Mouse (Mus musculus) neural tube, embryonic 13.5 days (tissue): ENCODE data around the gene Clic1. TPM values are rescaled to one million over a fixed set of nuclear protein-coding genes. Genes with fewer than 3 reads are reported as not detected.

Source experiments
- ATAC-seq: fragments of 200-750 bp; cut with Nextera tagmentation; 2 replicates; pipeline ENCODE4 v1.8.0; 2017; ENCODE audit warnings: low read depth, mild to moderate bottlenecking, moderate TSS enrichment, moderate library complexity
- H3K27ac ChIP-seq: fragments of 300-500 bp; sonication (generic); replicated peaks from 2 replicates; pipeline ENCODE4 v1.5.1; 2015; ENCODE audit warnings: moderate library complexity, mild to moderate bottlenecking, inconsistent platforms
- H3K27me3 ChIP-seq: fragments of 300-500 bp; sonication (generic); 2 replicates; pipeline ENCODE4 v1.6.1; 2015; ENCODE audit warnings: mild to moderate bottlenecking, inconsistent platforms
- H3K36me3 ChIP-seq: fragments of 300-500 bp; sonication (generic); 2 replicates; pipeline ENCODE4 v1.6.1; 2015; ENCODE audit warnings: mild to moderate bottlenecking, inconsistent platforms
- H3K4me1 ChIP-seq: fragments of 300-500 bp; sonication (generic); replicated peaks from 2 replicates; pipeline ENCODE4 v1.6.1; 2015; ENCODE audit warnings: inconsistent platforms
- H3K4me2 ChIP-seq: fragments of 300-500 bp; sonication (generic); 2 replicates; pipeline ENCODE4 v1.6.1; 2015; ENCODE audit warnings: inconsistent platforms, mild to moderate bottlenecking, moderate library complexity
- H3K4me3 ChIP-seq: fragments of 300-500 bp; sonication (generic); 2 replicates; pipeline ENCODE4 v1.5.1; 2015; ENCODE audit warnings: mild to moderate bottlenecking, inconsistent platforms
- H3K9ac ChIP-seq: fragments of 300-500 bp; sonication (generic); 2 replicates; pipeline ENCODE4 v1.6.1; 2015; ENCODE audit warnings: moderate library complexity, mild to moderate bottlenecking, inconsistent platforms
- H3K9me3 ChIP-seq: fragments of 300-500 bp; sonication (generic); 2 replicates; pipeline ENCODE4 v1.6.1; 2016; ENCODE audit warnings: inconsistent platforms
- WGBS: fragments of 180-500 bp; shearing (Covaris S2); methylation state at CpG from one replicate; pipeline ENCODE4 v1.1.7; 2015; 5-methylcytosine and 5-hydroxymethylcytosine counted together
- polyA plus RNA-seq: library from polyadenylated mRNA; unstranded; fragments of >200 nt; fragmentation: Nextera tagmentation; extraction: Ambion mirVana; gene quantifications from 2 replicates; pipeline ENCODE4 v1.2.1, GENCODE M21; 2015

Clic1 gene
- polyA plus RNA-seq, 1 experiment from 2014 or later: 145 TPM

DNA sequence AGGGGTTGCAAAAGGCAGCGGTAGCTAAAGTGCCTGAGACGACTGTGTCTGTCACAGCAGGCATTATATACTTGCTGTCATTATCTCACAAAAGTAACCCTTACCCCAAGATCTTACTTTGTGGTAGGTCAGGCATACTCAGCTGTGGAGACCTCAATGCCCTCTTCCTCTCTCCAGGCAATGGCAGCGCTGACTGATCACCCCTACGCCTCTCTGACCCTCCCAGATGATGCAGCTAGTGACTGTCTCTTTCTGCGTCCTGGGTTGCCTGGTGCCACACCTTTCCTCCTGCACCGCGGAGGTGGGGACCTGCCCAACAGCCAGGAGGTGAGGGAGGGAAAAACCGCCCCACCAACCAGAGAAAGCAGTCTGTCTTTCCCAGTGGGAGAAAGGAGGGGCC lies 11.5 kb downstream of the Clic1 start:
- no peak for ATAC-seq
- H3K27me3 ChIP-seq: peaks cover 36% of the 10 kb centered on the region
- H3K36me3 ChIP-seq: peaks cover 27% of the 10 kb centered on the region
- H3K9me3 ChIP-seq: no peaks in the 10 kb centered on the region
- no peak overlapping the region for H3K27ac ChIP-seq
- peaks cover 43% of the 10 kb centered on the region for H3K4me1 ChIP-seq
- WGBS: 78% methylated on average over 8 of the region's 8 CpGs
- no peak overlapping the region for H3K4me3 ChIP-seq
- no peak overlapping the region for H3K9ac ChIP-seq
- H3K4me2 ChIP-seq: no peak overlapping the region

DNA sequence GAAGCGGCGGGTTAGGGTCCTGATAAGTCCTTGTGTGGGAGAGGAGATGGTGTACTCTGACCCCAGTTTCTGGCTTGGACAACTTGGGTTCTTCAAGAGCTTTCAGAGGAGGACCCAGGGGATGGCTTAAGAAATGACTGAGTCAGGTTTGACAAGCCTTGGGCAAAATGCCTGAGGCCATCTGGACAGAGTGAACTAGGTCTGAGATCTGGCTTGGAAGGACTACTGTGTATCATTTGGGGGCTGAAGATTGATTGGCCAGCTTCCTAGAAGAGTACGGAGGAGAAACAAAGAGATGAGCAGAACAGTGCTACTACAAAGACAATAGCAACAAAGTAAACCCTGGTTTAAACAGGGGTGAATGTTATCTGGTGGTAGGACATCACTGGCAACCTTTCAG lies 13.7 kb downstream of the Clic1 start:
- peaks cover 39% of the 10 kb centered on the region for H3K4me1 ChIP-seq
- H3K4me2 ChIP-seq: no peak overlapping the region
- ATAC-seq: no peak
- H3K9me3 ChIP-seq: no peaks in the 10 kb centered on the region
- H3K9ac ChIP-seq: no peak overlapping the region
- no peak overlapping the region for H3K27ac ChIP-seq
- WGBS: 87% methylated on average over 3 of the region's 3 CpGs
- no peak overlapping the region for H3K4me3 ChIP-seq
- peaks cover 26% of the 10 kb centered on the region for H3K36me3 ChIP-seq
- peaks cover 54% of the 10 kb centered on the region for H3K27me3 ChIP-seq

DNA sequence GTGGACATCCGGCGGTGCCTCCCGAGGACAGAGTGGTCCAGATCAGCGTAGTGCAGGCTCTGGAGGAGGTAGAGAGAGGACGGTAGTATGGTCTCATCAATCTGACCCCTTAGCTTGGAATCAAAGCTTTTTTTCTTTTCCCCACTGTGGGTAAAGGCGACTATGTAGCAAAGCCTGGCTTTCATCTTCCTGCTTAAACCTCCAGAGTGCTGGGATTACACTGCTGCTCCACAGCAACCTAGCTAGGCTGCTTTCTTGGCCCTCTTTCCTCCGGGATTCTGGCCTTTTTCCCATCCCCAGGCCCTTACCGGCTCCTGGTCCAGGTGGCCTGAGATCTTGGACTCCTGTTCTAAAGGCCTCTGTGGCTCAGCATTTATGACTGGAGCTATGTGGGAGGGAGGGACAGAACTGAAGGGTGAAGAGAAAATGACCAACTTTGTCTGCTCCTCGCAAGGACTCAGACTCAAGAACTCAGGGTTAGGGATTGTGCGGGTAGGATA lies 14.7 kb downstream of the Clic1 start:
- 0 out of 2 replicates have a peak overlapping the region, but pooled peaks have one; percentile 28 for H3K4me3 ChIP-seq

DNA sequence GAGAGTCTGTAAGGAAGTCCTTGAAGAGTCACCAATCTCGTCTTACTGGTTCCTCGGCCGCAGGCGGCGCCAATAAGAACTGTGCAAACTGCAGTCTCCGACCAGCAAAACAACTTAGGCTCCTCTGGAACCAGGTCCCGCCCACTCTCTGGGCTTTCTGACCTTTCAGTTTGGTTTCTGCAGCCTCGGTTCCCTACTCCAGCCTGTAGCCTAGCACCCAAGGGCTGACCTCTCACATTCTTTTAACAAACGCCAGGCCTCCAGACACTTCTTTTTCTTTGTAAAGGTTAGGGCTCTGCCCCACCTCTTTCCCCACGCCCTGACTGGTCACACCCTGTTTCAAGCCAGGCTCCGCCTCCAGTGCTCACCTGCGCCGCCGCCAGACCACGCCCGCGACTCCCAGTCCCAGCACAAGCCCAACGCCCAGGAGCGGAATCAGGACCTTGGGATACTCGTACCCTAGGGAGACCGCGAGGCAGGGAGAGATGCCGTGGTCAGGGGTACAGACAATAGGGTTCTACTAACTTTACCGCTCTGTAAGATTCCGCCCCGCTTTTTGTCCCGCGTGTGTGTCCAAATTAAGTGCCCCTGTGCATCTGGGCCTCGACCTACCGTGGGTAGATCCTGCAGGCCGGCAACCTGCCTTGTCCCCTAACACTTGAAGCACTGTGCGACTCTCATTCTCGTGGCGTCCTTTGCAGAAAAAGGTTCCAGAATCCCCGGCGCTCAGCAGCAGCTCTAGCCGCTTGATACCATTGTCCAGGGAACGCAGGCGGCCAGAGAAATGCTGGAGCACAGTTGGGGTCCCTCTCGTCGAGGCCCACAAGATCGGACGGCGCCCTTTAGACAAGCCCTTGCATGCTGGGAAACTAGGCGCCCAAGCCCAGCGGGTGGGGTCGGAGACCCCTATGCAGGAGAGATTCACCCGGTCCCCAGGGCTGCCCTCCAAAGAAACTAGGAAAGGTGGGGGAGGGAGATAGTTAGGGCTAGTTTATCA lies 15.5 kb downstream of the Clic1 start, which contains the start of gene Ly6g6c:
Gene Ly6g6c (plus strand): TSS at position 438 of the 997 bp plus-strand sequence.
- WGBS: under 1% methylated on average over 48 of the region's 48 CpGs
- Histone ChIP-seq H3K9ac (peak within 1 kb of the TSS; percentile 59), H3K4me2 (peak within 1 kb of the TSS; percentile 55), H3K4me3 (peak within 1 kb of the TSS; percentile 28), H3K9me3 (no peaks in the 10 kb centered on the region), H3K27ac (no peak within 1 kb of the TSS), H3K4me1 (peaks cover 28% of the 10 kb centered on the region), H3K27me3 (peaks cover 54% of the 10 kb centered on the region), H3K36me3 (peaks cover 26% of the 10 kb centered on the region)
- ATAC-seq: no peak

More for the DNA sequence above, 14.7 kb downstream of the Clic1 start:
- 23% methylated on average over 10 of the region's 10 CpGs for WGBS
- Histone ChIP-seq H3K27ac (no peak overlapping the region), H3K36me3 (peaks cover 26% of the 10 kb centered on the region), H3K4me1 (peaks cover 35% of the 10 kb centered on the region), H3K9me3 (no peaks in the 10 kb centered on the region), H3K4me2 (peak overlapping the region; percentile 55), H3K9ac (peak overlapping the region; percentile 59; the same call in 1 of the 2 replicates), H3K27me3 (peaks cover 54% of the 10 kb centered on the region)
- no peak for ATAC-seq

DNA sequence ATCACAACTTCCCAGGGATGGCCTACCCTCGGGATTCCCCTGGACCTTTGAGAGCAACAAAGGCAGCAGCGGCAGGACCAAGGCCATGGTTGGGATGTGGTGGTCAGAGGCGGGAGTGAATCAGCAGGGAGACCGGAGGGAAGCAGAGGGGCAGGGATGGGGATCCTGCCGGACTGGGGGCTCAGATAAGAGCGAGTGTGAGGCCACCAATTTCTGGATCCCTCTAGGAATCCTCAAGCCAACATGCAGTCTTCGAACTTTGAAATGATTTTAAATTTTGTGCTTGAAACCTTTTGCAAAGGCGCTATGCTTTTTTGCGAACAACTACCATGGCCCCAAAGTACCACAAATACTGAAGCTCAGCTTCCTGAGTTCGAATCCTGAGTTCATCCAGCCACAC lies 16.3 kb downstream of the Clic1 start, which contains the start of gene Mpig6b:
Gene Mpig6b (minus strand): TSS at position 101 of the 400 bp plus-strand sequence.
- H3K4me3 ChIP-seq: peak within 1 kb of the TSS; percentile 28

DNA sequence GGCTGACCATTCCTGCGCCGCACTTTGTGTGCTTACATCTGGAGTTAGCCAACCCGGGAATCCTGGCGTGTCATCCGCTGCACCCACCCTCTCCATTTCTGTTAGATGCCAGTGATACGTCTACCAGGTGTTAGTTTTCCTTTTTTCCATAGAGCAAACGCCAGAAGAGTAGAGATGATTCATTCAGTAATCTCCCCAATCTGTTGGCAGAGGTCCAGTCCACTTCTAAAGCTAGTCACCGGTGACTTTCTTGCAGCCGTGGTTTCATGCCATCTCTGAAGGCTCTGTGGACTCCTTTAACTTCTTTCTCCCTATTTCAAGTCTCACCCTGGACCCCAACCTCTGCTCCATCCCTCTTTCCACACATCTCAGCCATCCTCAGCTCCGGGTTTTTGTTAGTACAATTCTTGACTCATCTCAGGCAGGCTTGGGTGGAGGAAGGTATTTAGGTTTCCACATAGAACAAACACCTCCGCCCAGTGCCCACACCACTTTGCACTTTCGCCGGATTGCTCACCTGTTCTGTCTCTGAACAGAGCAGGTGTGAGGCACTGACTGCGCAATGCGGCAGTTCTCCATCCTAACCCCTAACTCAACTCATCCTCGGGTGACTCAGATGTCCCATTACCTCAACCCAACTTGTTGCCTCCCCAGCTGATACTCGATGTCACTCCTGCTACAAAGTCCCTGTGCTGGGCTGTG lies 18.6 kb downstream of the Clic1 start:
- Histone ChIP-seq H3K27me3 (peaks cover 47% of the 10 kb centered on the region), H3K9me3 (no peaks in the 10 kb centered on the region), H3K36me3 (peaks cover 3% of the 10 kb centered on the region; the same call in 1 of the 2 replicates), H3K9ac (no peak overlapping the region), H3K4me3 (no peak overlapping the region), H3K27ac (no peak overlapping the region), H3K4me2 (no peak overlapping the region), H3K4me1 (peaks cover 17% of the 10 kb centered on the region)
- 87% methylated on average over 17 of the region's 17 CpGs for WGBS
- ATAC-seq: no peak

More for the DNA sequence above, 16.3 kb downstream of the Clic1 start, which contains the start of gene Mpig6b:
- Histone ChIP-seq H3K27ac (no peak within 1 kb of the TSS), H3K36me3 (peaks cover 19% of the 10 kb centered on the region), H3K27me3 (peaks cover 54% of the 10 kb centered on the region), H3K4me1 (peaks cover 20% of the 10 kb centered on the region), H3K9me3 (no peaks in the 10 kb centered on the region), H3K9ac (peak within 1 kb of the TSS; percentile 59), H3K4me2 (peak within 1 kb of the TSS; percentile 55)
- ATAC-seq: no peak
- 46% methylated on average over 10 of the region's 10 CpGs for WGBS

DNA sequence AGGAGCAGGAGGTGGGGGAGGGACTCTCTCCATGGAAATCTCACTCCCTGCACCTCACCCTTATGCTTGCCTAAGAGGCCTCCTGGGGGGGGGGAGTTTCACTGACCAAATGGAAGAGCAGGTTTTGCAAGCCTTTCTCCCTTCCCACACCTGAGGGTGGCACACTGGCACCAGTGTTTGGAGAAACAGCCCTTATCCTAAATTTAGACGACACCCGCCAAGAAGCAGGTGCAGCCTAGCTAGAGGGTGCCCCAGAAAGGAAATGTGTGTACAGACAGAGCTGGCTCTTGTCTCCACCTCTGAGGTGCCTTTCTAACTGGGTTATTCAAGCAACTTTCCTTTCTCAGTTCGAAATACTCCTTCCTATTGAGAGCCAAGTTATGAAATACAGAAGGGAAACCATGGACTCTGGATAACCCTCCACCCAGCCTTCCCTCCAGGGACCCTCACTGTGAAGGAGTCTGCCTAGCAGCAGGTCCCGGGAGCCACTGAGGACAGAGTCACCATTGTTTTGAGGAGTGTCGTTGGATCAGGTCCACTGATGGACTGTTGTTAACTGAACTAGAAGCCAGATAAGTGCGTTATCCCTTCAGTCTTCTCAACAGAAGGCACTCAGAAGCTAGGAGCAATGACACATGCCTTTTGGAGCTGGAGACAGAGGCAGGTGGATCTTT lies 20.9 kb downstream of the Clic1 start:
- Histone ChIP-seq H3K4me2 (no peak overlapping the region), H3K4me3 (no peak overlapping the region), H3K9me3 (no peaks in the 10 kb centered on the region), H3K4me1 (0 out of 2 replicates have a peak, but pooled peaks cover 4% of the 10 kb centered on the region), H3K9ac (no peak overlapping the region), H3K36me3 (no peaks in the 10 kb centered on the region), H3K27me3 (peaks cover 24% of the 10 kb centered on the region), H3K27ac (no peak overlapping the region)
- WGBS: 67% methylated on average over 6 of the region's 6 CpGs
- no peak for ATAC-seq

DNA sequence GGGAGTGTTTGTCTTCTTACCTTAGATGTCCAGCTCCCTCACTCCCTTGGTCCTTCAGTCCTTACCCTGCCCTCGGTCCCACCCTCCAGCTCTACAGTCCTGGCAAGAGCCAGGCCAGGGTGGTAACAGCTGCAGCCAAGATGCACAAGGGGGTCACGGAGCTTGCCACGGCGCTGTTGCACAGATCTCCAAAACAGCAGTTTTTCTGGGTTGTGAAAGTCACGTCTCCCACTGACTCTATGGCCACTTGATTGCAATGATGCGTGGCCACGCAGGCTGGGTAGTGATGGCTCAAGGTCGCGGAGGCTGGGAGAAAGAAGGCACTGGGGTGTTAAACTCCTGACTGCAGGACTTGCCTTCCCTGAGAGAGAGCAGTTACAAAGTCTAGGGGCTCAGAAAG lies 21.7 kb downstream of the Clic1 start:
- H3K9me3 ChIP-seq: no peaks in the 10 kb centered on the region
- H3K27ac ChIP-seq: no peak overlapping the region
- peaks cover 17% of the 10 kb centered on the region for H3K27me3 ChIP-seq
- 78% methylated on average over 9 of the region's 9 CpGs for WGBS
- H3K4me3 ChIP-seq: no peak overlapping the region
- no peak overlapping the region for H3K4me2 ChIP-seq
- ATAC-seq: no peak
- no peak overlapping the region for H3K9ac ChIP-seq
- H3K36me3 ChIP-seq: no peaks in the 10 kb centered on the region
- H3K4me1 ChIP-seq: 0 out of 2 replicates have a peak, but pooled peaks cover 3% of the 10 kb centered on the region

DNA sequence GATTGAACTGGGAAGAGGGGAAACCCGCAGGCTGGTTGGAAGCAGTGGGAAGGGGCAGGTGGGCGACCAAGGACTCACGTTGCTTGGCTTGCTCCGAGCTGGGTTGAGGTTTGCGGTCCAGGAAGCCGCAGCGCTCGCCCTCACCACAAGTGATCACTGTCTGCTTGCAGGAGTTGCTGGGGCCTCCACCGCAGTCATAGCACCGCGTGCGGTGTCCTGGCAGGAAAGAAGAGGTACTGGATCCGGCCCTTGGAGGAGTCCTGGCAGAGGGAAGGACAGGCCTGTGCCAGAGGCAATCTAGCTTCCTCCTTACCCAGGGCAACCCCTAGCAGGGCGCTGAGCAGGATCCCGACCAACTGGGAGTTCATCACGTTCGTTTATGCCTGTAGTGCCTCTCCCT lies 24.3 kb downstream of the Clic1 start:
- Histone ChIP-seq H3K4me2 (no peak overlapping the region), H3K36me3 (no peaks in the 10 kb centered on the region), H3K27ac (no peak overlapping the region), H3K4me3 (no peak overlapping the region), H3K9me3 (no peaks in the 10 kb centered on the region), H3K4me1 (peaks cover 22% of the 10 kb centered on the region), H3K9ac (no peak overlapping the region), H3K27me3 (no peaks in the 10 kb centered on the region)
- no peak for ATAC-seq
- 42% methylated on average over 17 of the region's 17 CpGs for WGBS

DNA sequence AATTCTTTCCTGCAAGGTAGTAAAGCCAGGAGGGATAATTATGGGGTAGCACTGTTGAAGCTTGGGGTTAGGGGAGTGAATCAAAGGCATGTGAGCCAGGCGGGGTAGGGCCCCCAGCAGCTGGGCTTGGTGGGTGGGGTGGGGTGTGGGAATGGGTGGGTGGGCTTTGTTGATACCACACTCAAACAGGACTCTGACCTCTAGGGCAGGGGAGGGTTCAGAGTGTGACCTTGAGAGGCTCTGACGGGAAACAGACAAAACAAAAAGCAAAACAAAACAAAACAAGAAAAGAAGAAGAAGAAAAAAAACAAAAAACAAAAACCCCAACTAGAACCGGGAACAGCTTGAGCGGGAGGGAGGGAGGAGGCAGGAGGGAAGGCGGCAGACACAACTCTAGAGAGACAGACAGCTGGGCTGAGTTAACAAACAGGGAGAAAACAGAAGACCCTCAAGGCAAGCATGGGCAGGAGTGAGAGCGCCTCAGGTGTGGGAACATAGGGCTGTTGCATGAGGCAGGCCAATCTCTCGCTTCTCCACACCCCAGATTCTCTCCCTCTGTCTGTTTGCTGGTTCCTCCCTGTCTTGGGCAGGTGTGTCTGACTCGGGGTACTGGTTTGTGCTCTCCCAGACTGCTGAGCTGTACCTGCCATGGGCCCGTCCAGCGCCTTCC lies 26.9 kb downstream of the Clic1 start, which contains the start of gene Ly6g6e:
Gene Ly6g6e (plus strand): TSS at position 396 of the 670 bp plus-strand sequence.
- Histone ChIP-seq H3K27ac (no peak within 1 kb of the TSS), H3K4me2 (peak within 1 kb of the TSS; percentile 47), H3K4me3 (peak within 1 kb of the TSS; percentile 15), H3K9ac (peak within 1 kb of the TSS; percentile 59), H3K27me3 (no peaks in the 10 kb centered on the region), H3K9me3 (no peaks in the 10 kb centered on the region), H3K36me3 (no peaks in the 10 kb centered on the region), H3K4me1 (peaks cover 18% of the 10 kb centered on the region)
- WGBS: 26% methylated on average over 10 of the region's 10 CpGs
- ATAC-seq: no peak

DNA sequence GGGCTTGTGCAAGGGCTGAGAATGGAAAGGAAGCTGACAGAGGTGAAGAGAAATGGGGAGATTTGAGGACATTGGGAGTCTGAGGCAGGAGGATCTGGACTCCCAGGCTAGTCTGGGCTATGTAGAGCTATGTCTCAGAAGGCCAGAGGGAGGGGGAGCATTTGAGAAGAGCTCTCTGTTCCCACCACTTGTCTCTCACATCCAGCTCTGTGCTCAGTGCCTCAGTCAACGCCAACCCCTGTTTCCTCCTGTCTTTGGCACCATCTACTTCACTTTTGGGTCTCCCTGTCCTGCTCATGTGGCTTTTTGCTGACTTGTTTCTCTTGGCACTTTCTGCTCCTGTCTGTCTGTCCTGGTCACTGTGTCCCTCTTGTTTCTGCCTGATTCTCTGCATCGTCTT lies 27.5 kb downstream of the Clic1 start:
- H3K36me3 ChIP-seq: no peaks in the 10 kb centered on the region
- 22% methylated on average over 2 of the region's 2 CpGs for WGBS
- H3K4me3 ChIP-seq: peak overlapping the region; percentile 15
- peak overlapping the region; percentile 47 for H3K4me2 ChIP-seq
- ATAC-seq: no peak
- H3K9ac ChIP-seq: peak overlapping the region; percentile 59
- no peaks in the 10 kb centered on the region for H3K9me3 ChIP-seq
- no peak overlapping the region for H3K27ac ChIP-seq
- no peaks in the 10 kb centered on the region for H3K27me3 ChIP-seq
- H3K4me1 ChIP-seq: peaks cover 18% of the 10 kb centered on the region
